Mouse (Mus musculus): ENCODE results near the gene Fnip2.

Fnip2 gene

DNA sequence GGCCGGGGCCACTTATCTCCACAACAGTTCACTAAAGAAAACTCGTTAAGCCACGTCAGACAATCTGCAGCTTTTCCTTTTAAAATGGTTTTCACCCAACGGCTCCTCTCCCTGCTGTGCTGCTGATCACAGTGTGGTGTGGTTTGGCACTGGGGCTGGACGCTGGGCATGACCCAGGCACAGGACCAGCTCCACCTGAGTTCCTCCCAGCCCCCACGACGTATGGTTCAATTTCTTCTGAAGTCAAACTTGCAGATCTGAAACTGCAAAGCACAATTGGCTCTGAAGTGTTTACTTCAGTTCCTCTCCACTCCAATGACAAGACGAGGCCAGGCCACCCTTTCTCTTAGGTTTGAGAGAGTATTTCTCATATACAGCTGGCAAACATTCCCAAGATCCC is 39.1 kb downstream of the Fnip2 start:
- DNase-seq (ENCODE audit: low spot score): no peak

DNA sequence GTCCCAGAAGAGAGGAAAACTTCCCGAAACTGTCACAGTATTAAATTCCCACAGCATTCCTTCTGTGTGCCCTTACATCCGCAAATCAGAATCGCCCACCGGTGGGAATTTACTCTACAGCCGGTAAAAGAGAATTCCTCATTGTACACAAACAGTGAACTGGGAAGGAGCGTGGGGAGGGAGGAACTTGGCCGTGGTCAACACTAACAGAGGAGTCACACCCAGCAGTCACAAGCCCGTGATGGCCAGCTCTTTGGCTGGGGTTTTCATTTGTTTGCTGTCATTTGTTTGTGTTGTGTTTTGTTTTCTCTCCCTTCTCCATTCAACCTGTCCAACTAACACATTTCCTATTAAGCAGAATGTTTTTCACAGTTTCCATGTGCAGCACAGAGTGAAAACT is 39.7 kb downstream of the Fnip2 start:
- DNase-seq (ENCODE audit: low spot score): no peak

DNA sequence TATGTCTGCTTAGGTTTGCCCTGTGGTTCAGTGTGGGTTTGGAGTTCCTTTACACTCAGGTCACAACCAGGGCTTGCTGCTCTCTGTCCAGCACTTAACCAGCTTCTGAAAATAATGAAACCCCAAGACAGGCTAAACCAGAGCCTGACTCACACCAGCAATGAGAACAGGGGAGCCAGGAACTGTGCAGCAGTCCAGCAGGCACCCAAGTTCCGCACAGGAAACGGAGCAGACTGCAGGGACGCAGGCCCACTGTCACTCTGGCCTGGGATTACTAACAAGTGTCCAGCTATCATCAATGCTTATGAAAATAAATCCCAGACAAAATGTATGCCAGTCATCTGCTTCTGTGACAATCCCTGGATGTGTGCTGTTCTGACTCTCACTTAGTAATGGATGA is 40.1 kb downstream of the Fnip2 start:
- DNase-seq (ENCODE audit: low spot score): no peak

DNA sequence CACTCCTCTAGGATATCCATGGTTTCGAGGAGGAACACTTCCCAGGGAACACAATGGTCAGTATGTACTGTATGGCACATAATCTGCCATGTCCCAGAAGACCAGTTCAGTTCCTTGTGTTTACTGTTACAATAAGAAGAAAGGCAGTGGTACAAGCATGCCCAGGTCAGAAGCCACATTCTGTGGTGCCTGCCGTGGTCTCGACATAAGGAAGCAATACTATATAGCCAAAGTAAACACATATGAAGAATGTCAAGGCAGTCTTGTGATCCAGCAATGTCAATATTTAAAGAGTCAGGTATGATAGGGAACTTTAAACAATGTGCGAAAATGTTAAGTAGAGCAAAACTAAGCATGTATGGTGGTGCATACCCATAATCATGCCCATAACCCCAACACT is 44.2 kb downstream of the Fnip2 start:
- no peak for DNase-seq (ENCODE audit: low spot score)

DNA sequence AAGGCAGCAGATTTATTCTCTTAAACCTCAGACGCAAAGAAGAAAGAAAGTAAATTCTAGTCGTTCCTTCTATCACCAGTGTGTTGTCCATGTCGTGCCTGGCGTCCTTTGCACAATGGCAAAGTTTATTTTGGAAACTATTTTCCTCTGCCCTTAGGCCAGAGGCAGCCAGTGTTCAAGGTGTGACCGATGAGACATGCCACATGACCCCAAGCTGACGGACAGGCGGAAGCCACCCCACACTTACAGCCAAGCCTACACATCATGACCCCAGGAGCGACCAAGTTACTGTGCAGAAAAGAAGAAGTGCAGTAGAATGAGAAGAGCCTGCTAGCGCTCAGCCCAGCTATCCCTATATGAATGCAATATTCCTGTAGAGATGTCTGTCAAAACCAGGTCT is 47.7 kb downstream of the Fnip2 start:
- no peak for DNase-seq (ENCODE audit: low spot score)

DNA sequence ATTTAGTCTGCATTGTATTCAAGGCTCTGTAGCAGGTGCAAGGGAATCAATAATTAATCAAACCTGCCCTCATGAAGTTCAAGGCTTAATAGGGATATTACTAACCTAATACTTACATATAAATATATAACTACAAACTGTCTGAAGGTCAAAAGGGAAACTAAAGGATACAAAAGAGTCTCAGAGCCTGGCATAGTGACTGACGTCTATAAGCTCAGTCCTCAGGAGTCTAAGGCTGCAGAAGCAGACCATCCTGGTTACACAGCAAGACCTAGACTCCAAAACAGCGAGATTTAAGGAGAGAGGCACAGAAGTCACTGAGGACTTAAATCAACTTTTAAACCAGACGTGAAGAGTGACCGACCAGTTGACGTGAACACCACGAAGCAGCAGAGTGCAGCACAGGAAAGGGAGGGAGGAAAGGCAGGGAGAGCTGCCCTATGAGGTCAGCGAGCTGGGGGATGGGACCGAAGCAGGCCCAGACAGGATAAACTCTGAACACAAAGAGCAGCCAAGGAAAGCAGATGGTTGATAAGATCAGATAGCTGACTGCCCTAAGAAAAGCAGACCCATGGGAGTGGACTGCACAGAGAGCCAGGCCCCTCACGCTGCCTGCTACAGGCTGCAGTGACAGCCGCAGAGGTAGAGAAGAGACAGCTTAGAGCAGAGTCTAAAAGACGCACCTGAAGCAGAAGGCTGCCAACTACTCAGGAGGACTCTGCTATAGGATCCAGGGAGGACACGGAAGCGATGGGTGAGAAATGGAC is 48.7 kb downstream of the Fnip2 start:
- DNase-seq (ENCODE audit: low spot score): no peak

DNA sequence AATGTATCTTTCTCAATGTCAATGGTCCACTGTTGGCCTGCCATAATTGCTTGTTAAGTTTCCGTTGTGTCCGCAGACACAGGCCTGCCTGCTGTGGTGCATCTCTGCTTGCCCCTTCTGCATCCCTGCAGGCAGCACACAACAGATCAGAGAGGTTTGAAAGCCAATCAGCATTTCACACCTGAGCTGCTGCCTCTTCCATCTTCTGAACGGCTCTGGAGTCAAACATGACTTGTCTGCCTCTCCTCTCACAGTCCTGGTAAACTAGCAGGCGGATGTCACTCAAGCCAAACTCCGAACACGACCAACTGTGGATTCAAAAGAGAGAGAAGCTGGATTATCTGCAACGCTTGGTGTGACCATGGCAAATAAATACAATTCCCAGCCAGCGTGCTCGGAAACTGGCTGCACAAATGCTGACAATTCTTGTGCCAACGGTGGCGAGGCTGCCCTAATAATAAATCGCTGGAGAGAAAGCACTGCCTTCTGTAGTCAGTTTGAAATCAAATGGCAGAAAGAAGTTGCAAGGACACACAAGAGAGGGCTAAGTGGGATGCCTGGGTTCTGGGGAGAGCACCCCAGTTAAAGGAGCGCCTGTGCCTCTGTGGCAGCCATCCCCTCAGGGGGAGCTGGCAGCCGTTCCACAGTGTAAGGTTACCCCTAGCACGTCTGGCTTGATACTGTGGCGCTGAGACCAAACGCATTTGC is 49.6 kb downstream of the Fnip2 start:
- no peak for DNase-seq (ENCODE audit: low spot score)

DNA sequence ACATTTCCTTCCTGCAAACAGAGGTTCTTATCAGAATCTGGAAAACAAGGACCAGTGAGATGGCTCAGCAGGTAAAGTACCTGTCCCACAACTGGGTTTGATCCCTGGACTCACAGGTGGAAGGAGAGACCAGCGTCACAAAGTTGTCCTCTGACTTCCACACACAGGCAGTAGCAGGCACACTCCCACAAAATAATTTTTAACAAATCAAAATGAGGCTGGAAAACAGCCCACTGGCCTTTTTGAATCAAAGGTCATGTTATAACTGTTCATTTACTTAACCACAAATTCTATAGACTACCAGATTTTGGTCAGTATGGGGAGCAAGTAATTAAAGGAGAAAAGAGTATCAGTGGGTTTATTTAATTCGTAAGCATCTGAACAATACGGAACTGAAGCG is 50.6 kb downstream of the Fnip2 start:
- DNase-seq (ENCODE audit: low spot score): no peak

DNA sequence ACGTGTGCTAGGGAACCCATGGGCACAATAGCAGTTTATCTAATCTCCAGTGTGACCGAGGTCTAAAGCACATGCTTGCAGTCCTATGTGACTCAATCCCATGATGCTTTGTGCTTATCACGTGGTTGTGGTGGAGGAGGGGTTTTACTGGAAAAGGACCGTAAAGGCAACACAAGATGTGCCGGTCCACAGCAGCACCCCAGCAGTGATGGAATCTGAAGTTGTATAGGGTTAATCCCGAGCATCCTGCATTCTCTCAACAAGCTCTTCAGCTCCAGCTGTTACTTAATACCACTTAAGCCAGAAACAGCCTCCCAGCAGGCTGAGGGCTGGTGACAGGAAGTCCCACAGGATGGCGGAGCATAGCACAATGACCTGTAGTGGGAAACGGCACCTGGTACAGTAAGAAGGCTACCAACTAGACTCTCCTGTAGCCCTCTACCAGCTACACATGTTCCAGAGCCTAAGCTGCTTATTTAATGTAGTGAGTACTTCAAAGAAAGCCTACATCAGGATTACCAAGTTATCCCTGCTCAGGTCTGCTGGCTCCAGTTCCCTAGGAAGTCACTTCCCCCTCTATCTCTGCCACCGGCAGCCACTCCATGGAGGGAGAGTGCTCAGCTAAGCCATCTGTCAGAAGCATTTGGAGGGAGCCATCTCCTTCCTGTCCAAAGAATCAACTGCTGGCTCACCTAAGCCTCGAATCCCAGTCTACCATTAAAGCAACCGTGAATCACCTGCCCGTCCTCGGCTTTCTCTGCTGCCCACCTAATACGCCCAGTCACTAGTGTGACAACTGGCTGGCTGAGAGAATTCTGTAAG is 51.3 kb downstream of the Fnip2 start:
- no peak for DNase-seq (ENCODE audit: low spot score)

DNA sequence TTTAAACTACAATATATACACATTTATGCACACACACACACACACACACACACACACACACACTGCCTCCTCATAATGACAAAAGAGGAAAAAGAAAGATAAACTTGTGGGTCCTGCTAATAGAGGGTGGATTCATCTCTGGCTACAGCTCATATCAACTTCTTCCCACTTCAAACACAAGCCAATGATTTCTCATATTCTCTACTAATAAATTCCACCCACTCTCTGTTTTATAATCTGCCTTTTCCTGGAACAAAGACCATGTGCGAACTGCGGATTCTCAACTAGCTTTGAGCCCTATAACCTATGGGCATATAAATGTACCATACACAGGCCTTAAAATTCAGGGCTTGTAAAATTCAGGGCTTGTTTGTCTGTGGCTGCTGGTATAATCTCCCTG is 53.3 kb downstream of the Fnip2 start:
- no peak for DNase-seq (ENCODE audit: low spot score)

DNA sequence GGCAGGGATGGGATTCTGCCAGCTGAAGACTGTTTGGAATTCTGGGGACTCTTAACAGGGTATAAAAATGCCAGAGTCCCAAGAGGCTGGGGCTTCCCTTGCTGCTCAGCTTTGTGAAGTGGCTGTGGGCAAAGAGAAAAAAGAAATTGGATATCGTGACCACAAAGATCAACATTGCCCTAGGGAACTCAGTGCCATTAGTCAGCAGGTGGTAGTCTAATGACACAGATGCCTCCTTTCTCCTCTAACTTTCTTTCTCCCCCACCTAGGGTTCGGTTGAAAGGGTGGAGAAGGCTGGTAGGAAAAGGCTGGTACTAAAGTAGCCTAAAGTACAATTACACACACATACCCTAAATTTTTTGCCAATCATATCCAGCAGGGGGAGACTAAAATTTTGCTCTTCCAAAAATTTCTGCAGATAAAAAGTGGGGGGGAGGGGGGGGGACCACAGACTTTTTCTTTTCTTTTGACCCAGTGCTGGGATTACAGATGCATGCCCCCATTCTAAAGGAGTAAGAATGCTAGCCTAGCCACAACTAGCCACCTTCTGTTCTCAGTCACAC is 66.3 kb downstream of the Fnip2 start:
- no peak for DNase-seq (ENCODE audit: low spot score)

DNA sequence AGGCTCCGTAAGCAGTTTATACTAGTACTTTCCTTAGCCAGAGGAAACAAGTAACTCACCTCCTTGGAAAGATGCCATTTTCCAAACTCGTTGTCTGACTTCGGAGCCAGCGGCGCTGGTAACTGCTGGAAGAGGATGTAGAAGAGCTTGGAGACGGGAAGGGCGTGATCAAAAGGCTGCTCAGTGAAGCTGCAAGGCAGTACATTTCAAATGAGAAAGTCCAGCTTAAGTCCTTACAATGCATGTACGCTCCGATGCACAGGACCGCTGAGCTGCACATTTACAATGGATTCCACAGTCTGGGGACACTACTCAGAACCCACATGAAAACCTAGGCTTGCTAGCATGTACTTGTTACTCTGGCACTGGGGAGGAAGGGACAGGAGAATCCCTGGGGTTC is 67.3 kb downstream of the Fnip2 start:
- DNase-seq (ENCODE audit: low spot score): no peak

DNA sequence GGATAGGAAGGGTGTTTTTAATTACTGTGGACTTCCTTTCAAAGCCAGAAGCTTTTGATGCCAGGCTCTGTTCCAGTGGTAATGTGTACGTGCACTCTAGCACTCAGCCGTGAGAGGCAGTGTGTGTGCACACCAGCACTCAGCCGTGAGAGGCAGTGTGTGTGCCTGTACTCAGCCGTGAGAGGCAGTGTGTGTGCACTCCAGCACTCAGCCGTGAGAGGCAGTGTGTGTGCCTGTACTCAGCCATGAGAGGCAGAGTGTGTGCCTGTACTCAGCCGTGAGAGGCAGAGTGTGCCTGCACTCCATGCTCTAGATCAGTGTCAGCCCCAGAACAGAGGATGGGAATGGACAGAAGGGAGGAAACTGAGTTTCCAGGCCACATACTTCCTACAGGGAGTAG is 70.9 kb downstream of the Fnip2 start:
- DNase-seq (ENCODE audit: low spot score): no peak

DNA sequence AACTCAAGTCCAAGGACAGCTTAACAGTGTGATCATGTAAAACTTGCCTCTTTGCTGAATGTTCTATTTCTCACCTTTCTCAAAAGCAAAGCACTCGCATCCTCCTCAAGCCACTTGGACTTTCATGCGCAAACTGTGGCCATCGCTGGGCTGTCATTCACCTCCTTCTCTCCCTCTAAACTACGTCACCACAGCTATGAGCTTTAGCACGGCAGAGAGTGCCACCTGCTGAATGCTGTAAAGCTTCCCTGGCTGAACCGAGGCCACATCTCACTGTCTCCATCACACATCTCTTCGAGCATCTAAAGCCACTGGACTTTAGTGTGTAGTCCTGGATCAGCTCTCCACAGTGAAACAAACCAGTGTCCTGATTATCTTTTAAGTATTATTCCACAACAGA is 72.4 kb downstream of the Fnip2 start:
- DNase-seq (ENCODE audit: low spot score): no peak

DNA sequence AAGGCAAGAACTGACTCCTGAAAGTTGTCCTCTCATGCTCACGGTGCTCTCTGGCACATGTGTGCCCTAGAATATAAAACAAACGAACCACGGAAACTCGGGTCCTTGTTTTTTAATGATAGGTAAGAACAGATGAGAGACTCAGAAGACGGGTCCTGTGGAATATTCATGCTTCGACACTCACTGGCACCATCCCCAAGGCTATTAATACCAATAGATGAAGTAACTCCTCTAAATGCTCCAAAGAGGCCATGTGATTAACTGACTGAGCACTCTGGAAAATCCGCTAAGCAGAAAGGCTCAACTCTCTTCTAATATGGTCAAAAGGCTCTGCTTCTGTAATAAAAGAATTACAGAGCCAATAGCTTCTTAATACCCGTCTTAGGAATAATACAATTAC is 73.6 kb downstream of the Fnip2 start:
- no peak for DNase-seq (ENCODE audit: low spot score)

DNA sequence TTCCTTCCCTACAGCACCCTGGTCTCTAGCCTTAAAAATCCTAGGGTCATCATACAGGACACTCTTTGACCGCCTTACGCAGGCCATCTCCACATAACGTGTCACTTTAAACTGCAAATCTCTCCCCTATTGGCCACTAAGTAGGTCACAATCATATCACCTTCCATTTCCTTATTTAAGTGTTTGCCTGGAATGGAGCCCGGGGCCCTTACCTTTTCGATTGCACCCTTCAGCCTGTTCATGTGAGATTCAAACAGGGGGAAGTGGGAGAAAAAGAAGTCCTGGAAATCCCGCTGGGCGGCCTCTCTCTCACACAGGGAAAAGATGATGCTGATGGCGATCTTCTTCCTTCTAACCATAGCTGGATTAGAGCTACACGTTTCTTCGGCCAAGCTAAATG is 74.5 kb downstream of the Fnip2 start:
- no peak for DNase-seq (ENCODE audit: low spot score)

DNA sequence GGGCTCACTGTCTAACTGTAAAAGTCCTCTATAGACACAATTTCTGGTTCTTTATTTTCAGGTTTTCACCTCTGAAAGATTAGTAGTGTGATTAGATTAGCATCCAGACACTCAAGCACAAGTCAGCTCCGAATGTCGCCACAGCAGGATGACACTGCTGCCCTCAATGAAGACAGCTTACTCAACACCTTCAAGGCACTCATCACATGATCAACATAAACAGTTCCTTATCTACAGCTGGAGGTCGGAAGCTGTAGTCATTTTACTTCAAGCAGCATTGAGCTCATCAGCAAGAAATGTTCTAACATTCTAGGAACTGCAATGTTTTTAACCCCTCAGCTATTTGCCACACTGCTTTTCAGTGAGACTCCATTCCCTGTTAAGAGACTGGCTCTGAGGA is 76.0 kb downstream of the Fnip2 start:
- DNase-seq (ENCODE audit: low spot score): no peak

DNA sequence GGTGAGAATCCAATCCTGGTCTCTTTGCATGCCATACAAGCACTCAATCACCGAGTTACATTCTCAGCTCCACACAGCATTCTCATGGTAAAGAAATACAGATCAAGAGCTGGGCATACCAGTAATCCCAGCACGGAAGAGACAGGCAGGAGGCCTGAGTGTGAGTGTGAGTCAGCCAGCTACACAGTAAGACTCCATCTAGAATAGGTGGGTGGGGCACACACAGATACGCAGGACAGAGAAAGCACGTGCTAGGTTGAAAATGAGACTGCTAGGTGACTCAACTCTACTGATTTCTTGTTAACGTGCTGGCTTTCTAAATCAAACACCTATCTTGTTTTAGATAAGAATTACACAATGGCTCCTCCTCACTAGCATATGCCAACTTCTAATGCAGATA is 77.5 kb downstream of the Fnip2 start:
- DNase-seq (ENCODE audit: low spot score): no peak

DNA sequence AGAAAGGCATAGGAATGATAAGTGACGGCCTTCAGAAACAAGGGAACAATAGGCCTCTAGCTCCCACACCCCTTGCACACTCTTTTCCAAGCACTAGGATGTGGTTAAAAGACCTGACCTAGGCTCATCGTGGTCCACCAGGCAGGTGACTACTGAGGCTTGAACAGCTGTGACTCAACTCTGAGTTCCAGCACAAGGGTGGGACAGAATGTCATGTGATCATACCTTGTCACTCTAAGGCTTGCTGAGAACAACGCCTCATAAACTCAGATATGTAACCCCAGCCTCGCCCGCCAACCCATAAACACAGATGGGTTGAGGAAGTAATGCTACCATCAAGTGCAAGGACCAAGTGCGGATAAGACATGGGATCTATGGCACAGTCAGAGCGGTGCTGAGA is 79.6 kb downstream of the Fnip2 start:
- no peak for DNase-seq (ENCODE audit: low spot score)

DNA sequence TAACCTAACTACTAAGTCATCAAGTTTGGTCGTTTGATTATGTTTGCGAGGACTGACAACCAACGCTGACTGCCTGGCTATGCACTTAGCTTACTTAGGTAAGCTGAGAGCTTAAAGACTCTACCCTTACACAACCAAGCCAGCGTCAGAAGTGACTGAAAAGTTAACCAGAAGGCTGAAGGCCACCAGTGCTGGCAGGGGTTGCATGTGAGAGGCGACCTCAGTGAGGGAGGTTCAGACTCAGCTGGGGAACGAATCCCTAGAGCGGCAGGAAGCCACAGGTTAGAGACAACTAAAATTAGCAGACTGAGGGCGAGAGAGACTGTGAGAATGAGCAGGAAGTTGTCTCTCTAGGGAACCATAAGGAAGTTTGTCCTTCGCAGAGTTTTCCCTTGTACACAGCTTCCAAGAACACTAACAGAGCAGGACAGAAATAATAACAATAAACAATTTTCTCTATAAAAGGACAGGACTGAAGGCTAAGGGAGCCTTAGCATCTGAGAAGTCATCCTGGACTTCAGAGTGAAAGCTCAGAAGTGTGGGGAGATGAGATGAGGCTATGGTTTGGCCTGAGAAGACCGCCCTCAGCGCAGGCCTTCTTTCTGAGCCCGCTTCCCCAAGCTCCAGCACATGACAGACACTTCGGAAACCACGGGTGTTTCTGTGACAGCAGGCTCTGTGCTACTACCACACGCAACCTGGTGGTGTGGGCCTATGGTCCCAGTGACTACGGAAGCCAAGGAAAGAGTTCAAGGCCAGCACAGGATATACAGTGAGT is 83.1 kb downstream of the Fnip2 start:
- no peak for DNase-seq (ENCODE audit: low spot score)

DNA sequence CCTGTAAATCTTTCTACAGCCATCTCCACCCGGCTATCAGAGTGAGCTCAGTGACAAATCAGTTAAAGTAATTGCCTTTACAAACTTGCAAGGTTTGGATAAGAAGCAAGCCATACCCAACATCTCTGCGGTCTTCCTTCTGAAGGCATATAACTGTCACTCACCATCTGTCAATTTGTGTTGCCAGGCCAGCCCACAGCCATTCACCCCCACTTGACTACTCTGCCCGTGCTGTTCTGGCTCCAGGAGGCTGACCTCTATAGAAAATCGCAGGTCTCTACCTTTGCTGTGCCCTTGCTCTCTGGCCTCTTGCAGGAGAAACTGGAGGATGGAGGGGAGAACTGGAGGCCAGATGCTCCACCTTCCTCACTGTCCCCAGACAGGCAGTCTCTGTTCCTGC is 88.7 kb downstream of the Fnip2 start:
- DNase-seq (ENCODE audit: low spot score): no peak

DNA sequence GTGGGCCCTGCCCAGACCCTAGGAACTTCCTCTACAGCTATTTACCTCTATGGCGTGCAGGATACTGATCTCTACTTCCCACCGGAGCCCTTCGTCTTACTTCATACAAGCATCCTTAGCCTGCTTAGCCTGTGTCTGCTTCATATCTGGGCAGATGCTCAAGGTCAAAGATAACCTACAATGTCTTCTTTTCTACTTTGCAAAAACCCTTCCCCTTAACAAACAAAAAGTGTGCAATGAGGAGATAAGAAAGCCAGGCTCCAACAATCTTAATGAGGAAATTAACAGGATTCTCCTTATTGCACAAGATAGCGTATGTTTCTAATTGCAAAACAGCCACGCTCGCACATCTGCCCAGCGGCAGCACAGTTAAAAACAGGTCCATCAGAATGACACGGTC is 89.2 kb downstream of the Fnip2 start:
- DNase-seq (ENCODE audit: low spot score): no peak
